Mouse (Mus musculus) embryonic fibroblast, embryonic 13.5 days (primary cell): ENCODE data around the gene Rdh1.

Experiments used
- CTCF ChIP-seq: IDR thresholded peaks from 2 replicates; pipeline ENCODE4 v1.5.1; 2011; ENCODE audit warnings: mild to moderate bottlenecking, control low read depth, low read length, moderate library complexity, borderline replicate concordance; ENCODE audit not compliant: insufficient read depth
- POLR2A ChIP-seq: IDR thresholded peaks from 2 replicates; pipeline ENCODE4 v1.6.1; 2011; ENCODE audit warnings: low read depth, mild to moderate bottlenecking, control low read depth, low read length, moderate library complexity

- TF ChIP-seq CTCF = no peak
- no peak for TF ChIP-seq POLR2A
Measured at GRCm38 (mm10) chr10:127799295-127799694, 39.8 kb downstream of the Rdh1 start.
